ENCODE assay signal across 12 mouse cellular contexts in genomic region chr3:116184443-116184842, GRCm38 (mm10). TPM values are rescaled to one million over a fixed set of nuclear protein-coding genes. Genes with fewer than 3 reads are reported as not detected.
DNase-seq lines count a peak whose midpoint lies in the region; ATAC-seq and TF ChIP-seq lines count a peak whose summit lies in the region.
"Had no signal": no experiment of that assay in that cellular context is flagged by ENCODE, and none has a peak within 500 bp of the region (broad histone marks: within the 10 kb centered on the region; RNA-seq: fewer than 3 reads in every experiment).

No protein-coding gene starts in this region.

- H3K36me3 ChIP-seq in heart, adult 2 months (ENCODE audit: control insufficient read depth, insufficient read depth, low read length), result no peaks in the 10 kb centered on the region; the same call in 1 of the 2 replicates
- no peaks in the 10 kb centered on the region for H3K36me3 ChIP-seq in heart, embryonic 10.5 days
- H3K36me3 ChIP-seq in liver, embryonic 11.5 days (ENCODE audit: control insufficient read depth, insufficient read depth, low read length), result no peaks in the 10 kb centered on the region
- H3K36me3 ChIP-seq in macrophage (ENCODE audit: inconsistent target), result no peaks in the 10 kb centered on the region
- H3K36me3 ChIP-seq: intestine, embryonic 15.5 days; midbrain, embryonic 12.5 days had no signal

- H3K4me2 ChIP-seq in liver, embryonic 11.5 days, result no peak overlapping the region
- H3K4me2 ChIP-seq: intestine, embryonic 15.5 days; midbrain, embryonic 12.5 days had no signal

- H3K4me1 ChIP-seq in heart, adult 2 months (ENCODE audit: control insufficient read depth, insufficient read depth, low read length), result peaks cover 2% of the 10 kb centered on the region
- no peaks in the 10 kb centered on the region for H3K4me1 ChIP-seq in heart, embryonic 10.5 days
- no peaks in the 10 kb centered on the region for H3K4me1 ChIP-seq in liver, embryonic 11.5 days (replicated peaks; ENCODE audit: control insufficient read depth, insufficient read depth, low read length)
- H3K4me1 ChIP-seq: intestine, embryonic 15.5 days; midbrain, embryonic 12.5 days had no signal

- no peak for ATAC-seq in liver, embryonic 11.5 days (replicated peaks; ENCODE audit: low FRiP score)
- ATAC-seq in common myeloid progenitor, adult 5-6 weeks (replicated peaks; ENCODE audit: low read depth, poor library complexity, severe bottlenecking), result peak; percentile 73
- ATAC-seq in erythroblast, adult 5-6 weeks (replicated peaks; ENCODE audit: low FRiP score, poor library complexity, severe bottlenecking), result no peak
- ATAC-seq: intestine, embryonic 15.5 days had no signal

- no peaks in the 10 kb centered on the region for H3K79me2 ChIP-seq in heart, adult 2 months (replicated peaks; ENCODE audit: control insufficient read depth, insufficient read depth, low read length)
- no peaks in the 10 kb centered on the region for H3K79me2 ChIP-seq in macrophage (ENCODE audit: inconsistent target)

- no peak overlapping the region for H3K9ac ChIP-seq in heart, adult 2 months (ENCODE audit: low read depth, low read length)
- H3K9ac ChIP-seq in liver, embryonic 11.5 days (ENCODE audit: low read depth, low read length), result no peak overlapping the region
- H3K9ac ChIP-seq: intestine, embryonic 15.5 days; midbrain, embryonic 12.5 days had no signal

- no peaks in the 10 kb centered on the region for H3K9me3 ChIP-seq in heart, embryonic 10.5 days
- no peaks in the 10 kb centered on the region for H3K9me3 ChIP-seq in liver, embryonic 11.5 days (ENCODE audit: control insufficient read depth, low read length)
- H3K9me3 ChIP-seq: intestine, embryonic 15.5 days; midbrain, embryonic 12.5 days had no signal

- no peak for TF ChIP-seq POLR2A in heart, adult 2 months (IDR thresholded peaks at IDR 0.05; ENCODE audit: insufficient read depth, low read depth, low read length)

- no peak for TF ChIP-seq CTCF in heart, adult 2 months (IDR thresholded peaks at IDR 0.05)

- H3K4me3 ChIP-seq in heart, adult 2 months, result no peak overlapping the region
- no peak overlapping the region for H3K4me3 ChIP-seq in heart, embryonic 10.5 days
- no peak overlapping the region for H3K4me3 ChIP-seq in liver, embryonic 11.5 days (ENCODE audit: low read depth, low read length)
- no peak overlapping the region for H3K4me3 ChIP-seq in macrophage (ENCODE audit: inconsistent target)
- H3K4me3 ChIP-seq: intestine, embryonic 15.5 days; midbrain, embryonic 12.5 days had no signal

- no peak overlapping the region for H3K27ac ChIP-seq in heart, adult 2 months
- no peak overlapping the region for H3K27ac ChIP-seq in heart, embryonic 10.5 days
- no peak overlapping the region for H3K27ac ChIP-seq in liver, embryonic 11.5 days (ENCODE audit: low read depth, low read length)
- peak overlapping the region; percentile 87 for H3K27ac ChIP-seq in macrophage
- H3K27ac ChIP-seq: intestine, embryonic 15.5 days; midbrain, embryonic 12.5 days had no signal

- DNase-seq in heart, adult 2 months, result peak; percentile 38 to 57
- no peak for DNase-seq in heart, embryonic 10.5 days (ENCODE audit: low spot score)
- peak; percentile 13 for DNase-seq in liver
- DNase-seq in liver, embryonic 11.5 days (ENCODE audit: low spot score), result no peak
- no peak for DNase-seq in urinary bladder, postnatal 14 days (ENCODE audit: low spot score)
- DNase-seq: embryo, embryonic 11 days; retina, postnatal 1 day had no signal

- H3K27me3 ChIP-seq in heart, adult 2 months (ENCODE audit: control insufficient read depth, insufficient read depth, low read length), result no peaks in the 10 kb centered on the region
- H3K27me3 ChIP-seq in heart, embryonic 10.5 days (ENCODE audit: insufficient read depth, poor library complexity, severe bottlenecking), result no peaks in the 10 kb centered on the region
- H3K27me3 ChIP-seq in liver, embryonic 11.5 days (replicated peaks; ENCODE audit: control insufficient read depth, insufficient read depth, low read length), result no peaks in the 10 kb centered on the region
- H3K27me3 ChIP-seq: intestine, embryonic 15.5 days; midbrain, embryonic 12.5 days had no signal

- 33% methylated on average over 4 of the region's 4 CpGs for WGBS in heart, adult 2 months
- WGBS in heart, embryonic 10.5 days, result 71% methylated on average over 4 of the region's 4 CpGs
- WGBS in liver, embryonic 11.5 days, result 69% methylated on average over 4 of the region's 4 CpGs
- 74% methylated on average over 3 of the region's 4 CpGs for WGBS in macrophage (ENCODE audit: missing documents)

- TF ChIP-seq EP300 in heart, adult 2 months (IDR thresholded peaks at IDR 0.05; ENCODE audit: insufficient read depth, low read depth, low read length), result no peak

- intact Hi-C loops in heart, adult 2 months (cut with DNase I), result no loop called here

RNA-seq across cellular contexts. Expression of gene Vcam1, which starts 55.0 kb away (rescaled TPM):
- 10 to 100 TPM; 14.7 to 15.3 TPM for total RNA-seq in heart, adult 2 months (2021)
- polyA plus RNA-seq in heart, adult 2 months (2012; rRNA removed), result 5.8 and 9.6 TPM in 2 replicates
- 61.3 and 66.1 TPM in 2 replicates for polyA plus RNA-seq in heart, embryonic 10.5 days (2016; fragmentation: Nextera tagmentation; extraction: Ambion mirVana)
- 64.3 and 67.4 TPM in 2 replicates for polyA plus RNA-seq in liver, embryonic 11.5 days (2014; fragmentation: Nextera tagmentation; extraction: Ambion mirVana)
- 1.8 and 2.9 TPM in 2 replicates for total RNA-seq in common myeloid progenitor, adult 5-6 weeks (2017)
- total RNA-seq in macrophage (2018; cell fraction: chromatin; rRNA removed), result 100 to 1,000 TPM in 8 of 26 experiments, 10 to 100 TPM in 9, 1 to 10 TPM in 8, under 1 TPM in 1; 0.96 to 180 (median 35.2) TPM
- 100 to 1,000 TPM in 1 of 26 experiments, 10 to 100 TPM in 18, 1 to 10 TPM in 7; 3.8 to 119 (median 14.3) TPM for total RNA-seq in macrophage (2018; cell fraction: cytosol; rRNA removed)
- 100 to 1,000 TPM in 9 of 26 experiments, 10 to 100 TPM in 15, 1 to 10 TPM in 2; 4.0 to 249 (median 67.1) TPM for total RNA-seq in macrophage (2018; cell fraction: nucleus; rRNA removed)
- polyA plus RNA-seq in macrophage (2018), result 6.6 to 19.8 TPM (median 15.5 TPM) in 3 replicates
- total RNA-seq in erythroblast, adult 5-6 weeks (2015; ENCODE audit: low replicate concordance), result 102 and 106 TPM in 2 replicates
- total RNA-seq in erythroblast, adult 5-6 weeks (2017; ENCODE audit: low replicate concordance), result 63.5 and 65.1 TPM in 2 replicates

Comparison
In these comparisons a context has a peak if more than half of its experiments do, and no peak if none do; other contexts are left out.
1. DNase-seq: peak in heart, adult 2 months (2 of 2) and liver (single experiment); none in heart, embryonic 10.5 days (single experiment), liver, embryonic 11.5 days (single experiment) and urinary bladder, postnatal 14 days (single experiment).